Mouse (Mus musculus) limb, embryonic 12.5 days (tissue): ENCODE results near the gene Rap1a. TPM values are rescaled to one million over a fixed set of nuclear protein-coding genes. Genes with fewer than 3 reads are reported as not detected.
"Not testable (repeated sequence)": the region's sequence is repeated elsewhere in the genome, so short reads cannot be mapped to it uniquely, and the experiment has no call there.

ENCODE experiments used
- ATAC-seq: fragments of 200-750 bp; cut with Nextera tagmentation; 2 replicates; pipeline ENCODE4 v1.8.0; 2017; ENCODE audit warnings: low read depth, moderate TSS enrichment; ENCODE audit not compliant: insufficient number of reproducible peaks, insufficient read depth, low FRiP score, low TSS enrichment
- H3K27ac ChIP-seq: fragments of 300-500 bp; sonication (generic); 2 replicates; pipeline ENCODE4 v1.5.1; 2016; ENCODE audit warnings: mild to moderate bottlenecking, moderate library complexity
- H3K27me3 ChIP-seq: fragments of 300-500 bp; sonication (generic); 2 replicates; pipeline ENCODE4 v1.6.1; 2016; ENCODE audit warnings: mild to moderate bottlenecking, moderate library complexity
- H3K36me3 ChIP-seq: fragments of 300-500 bp; sonication (generic); 2 replicates; pipeline ENCODE4 v1.6.1; 2016; ENCODE audit warnings: mild to moderate bottlenecking, moderate library complexity
- H3K4me1 ChIP-seq: fragments of 300-500 bp; sonication (generic); replicated peaks from 2 replicates; pipeline ENCODE4 v1.6.1; 2016
- H3K4me2 ChIP-seq: fragments of 300-500 bp; sonication (generic); 2 replicates; pipeline ENCODE4 v1.6.1; 2016; ENCODE audit warnings: mild to moderate bottlenecking, moderate library complexity
- H3K4me3 ChIP-seq: fragments of 300-500 bp; sonication (generic); replicated peaks from 2 replicates; pipeline ENCODE4 v1.5.1; 2016; ENCODE audit warnings: mild to moderate bottlenecking
- H3K9ac ChIP-seq: fragments of 300-500 bp; sonication (generic); replicated peaks from 2 replicates; pipeline ENCODE4 v1.6.1; 2016; ENCODE audit warnings: mild to moderate bottlenecking, moderate library complexity
- H3K9me3 ChIP-seq: fragments of 300-500 bp; sonication (generic); 2 replicates; pipeline ENCODE4 v1.6.1; 2016; ENCODE audit warnings: mild to moderate bottlenecking, moderate library complexity
- WGBS: fragments of 180-500 bp; shearing (Covaris S2); methylation state at CpG from one replicate; pipeline ENCODE4 v1.1.7; 2016; 5-methylcytosine and 5-hydroxymethylcytosine counted together
- polyA plus RNA-seq: library from polyadenylated mRNA; unstranded; fragments of >200 nt; fragmentation: Nextera tagmentation; extraction: Ambion mirVana; gene quantifications from 2 replicates; pipeline ENCODE4 v1.2.1, GENCODE M21; 2016

Rap1a gene
- polyA plus RNA-seq, 1 experiment from 2014 or later = 76.8 TPM

DNA sequence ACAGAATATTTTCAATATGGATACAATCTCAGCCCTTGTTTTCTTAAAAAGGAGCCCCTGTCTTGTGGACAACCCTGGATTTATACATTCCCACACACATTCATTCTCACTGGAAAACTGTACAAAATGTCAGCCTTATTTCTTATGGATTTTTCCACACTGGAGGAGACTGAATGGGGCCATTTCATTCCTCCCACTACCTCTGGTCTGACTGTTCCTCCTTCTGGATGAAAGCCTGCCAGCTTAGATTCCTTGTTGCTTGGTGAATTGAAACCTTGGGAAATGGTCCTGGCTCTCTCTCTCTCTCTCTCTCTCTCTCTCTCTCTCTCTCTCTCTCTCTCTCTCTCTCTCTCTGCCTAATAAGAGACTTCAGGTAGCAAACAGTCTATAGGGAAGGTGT lies 88.3 kb downstream of the Rap1a start:
- no peak overlapping the region for H3K4me3 ChIP-seq
- no peak overlapping the region for H3K9ac ChIP-seq
- no peak for ATAC-seq
- no peaks in the 10 kb centered on the region for H3K36me3 ChIP-seq
- 0 out of 2 replicates have a peak, but pooled peaks cover 3% of the 10 kb centered on the region for H3K27me3 ChIP-seq
- H3K4me2 ChIP-seq = no peak overlapping the region
- H3K4me1 ChIP-seq = peaks cover 20% of the 10 kb centered on the region
- H3K9me3 ChIP-seq = no peaks in the 10 kb centered on the region
- H3K27ac ChIP-seq = no peak overlapping the region

DNA sequence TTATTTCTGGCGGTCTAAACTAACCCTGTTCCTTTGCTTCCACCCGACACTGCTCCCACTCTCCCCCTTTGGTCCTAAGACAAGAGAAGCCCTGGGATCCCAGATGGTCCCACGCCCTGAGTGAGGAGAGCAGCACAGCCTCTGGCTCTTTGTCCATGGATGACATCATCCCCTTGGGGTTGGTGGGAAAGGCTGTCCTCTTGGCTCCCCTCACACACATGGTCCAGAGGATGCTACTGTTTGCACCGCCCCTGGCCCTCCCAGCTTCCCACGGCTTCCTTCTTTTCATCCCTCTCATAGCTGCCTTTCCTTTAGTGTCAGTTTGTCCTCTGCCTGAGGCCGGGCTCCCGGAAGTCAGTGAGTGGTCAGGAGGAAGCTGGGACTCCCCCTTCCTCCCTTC lies 89.4 kb downstream of the Rap1a start:
- H3K36me3 ChIP-seq = no peaks in the 10 kb centered on the region
- H3K27me3 ChIP-seq = peaks cover 13% of the 10 kb centered on the region
- H3K9ac ChIP-seq = no peak overlapping the region
- no peak for ATAC-seq
- WGBS = 72% methylated on average over 7 of the region's 7 CpGs
- no peaks in the 10 kb centered on the region for H3K9me3 ChIP-seq
- H3K4me2 ChIP-seq = no peak overlapping the region
- no peak overlapping the region for H3K4me3 ChIP-seq
- peaks cover 16% of the 10 kb centered on the region for H3K4me1 ChIP-seq
- H3K27ac ChIP-seq = no peak overlapping the region

DNA sequence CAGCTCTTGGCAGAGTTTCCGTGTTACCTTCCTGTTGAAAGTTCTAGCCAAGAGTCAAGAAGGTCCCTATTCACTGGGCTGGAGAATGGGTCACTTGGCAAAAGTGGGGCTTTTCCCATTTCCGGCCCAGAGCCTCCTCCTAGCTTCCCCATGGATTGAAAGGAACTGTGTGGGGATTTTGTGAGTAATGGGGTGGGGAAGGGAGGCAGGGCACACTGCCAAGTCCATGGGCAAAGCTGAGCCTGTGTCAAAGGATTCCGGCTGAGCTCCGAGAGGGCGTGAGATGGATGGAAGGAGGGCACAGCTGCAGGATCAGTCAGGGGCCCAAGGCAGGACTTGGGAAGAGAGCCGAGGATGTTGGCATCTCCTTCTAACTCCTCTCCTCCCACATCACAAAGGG lies 90.9 kb downstream of the Rap1a start:
- WGBS = 77% methylated on average over 6 of the region's 6 CpGs
- H3K4me3 ChIP-seq = no peak overlapping the region
- ATAC-seq = no peak
- H3K27ac ChIP-seq = no peak overlapping the region
- no peak overlapping the region for H3K9ac ChIP-seq
- no peaks in the 10 kb centered on the region for H3K9me3 ChIP-seq
- peaks cover 28% of the 10 kb centered on the region for H3K27me3 ChIP-seq
- H3K36me3 ChIP-seq = no peaks in the 10 kb centered on the region
- H3K4me2 ChIP-seq = no peak overlapping the region
- H3K4me1 ChIP-seq = peaks cover 17% of the 10 kb centered on the region

DNA sequence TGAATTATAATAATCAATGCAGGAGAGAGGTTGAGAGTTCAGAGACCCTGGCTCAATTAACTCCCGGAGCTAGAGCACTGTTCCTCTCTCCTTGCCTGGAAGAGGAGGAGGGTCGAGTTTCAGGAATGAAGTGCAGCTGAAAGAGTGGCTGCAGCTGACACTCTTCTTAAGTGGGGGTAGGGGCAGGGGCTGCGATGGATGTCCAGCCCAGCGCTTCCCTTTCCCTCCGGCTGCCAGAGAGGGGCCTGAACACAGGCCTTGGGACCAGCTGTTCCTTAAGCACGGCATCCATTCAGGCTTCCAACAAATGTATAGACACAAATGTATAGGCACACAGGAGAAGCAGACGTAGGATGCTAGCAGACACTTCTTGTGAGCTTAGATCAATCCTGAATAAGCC lies 93.5 kb downstream of the Rap1a start:
- H3K27ac ChIP-seq = no peak overlapping the region
- WGBS = 14% methylated on average over 7 of the region's 7 CpGs
- H3K9me3 ChIP-seq = no peaks in the 10 kb centered on the region
- peaks cover 47% of the 10 kb centered on the region for H3K27me3 ChIP-seq
- H3K4me2 ChIP-seq = no peak overlapping the region
- no peaks in the 10 kb centered on the region for H3K36me3 ChIP-seq
- H3K4me1 ChIP-seq = peaks cover 16% of the 10 kb centered on the region
- H3K4me3 ChIP-seq = no peak overlapping the region
- no peak overlapping the region for H3K9ac ChIP-seq
- ATAC-seq = no peak

DNA sequence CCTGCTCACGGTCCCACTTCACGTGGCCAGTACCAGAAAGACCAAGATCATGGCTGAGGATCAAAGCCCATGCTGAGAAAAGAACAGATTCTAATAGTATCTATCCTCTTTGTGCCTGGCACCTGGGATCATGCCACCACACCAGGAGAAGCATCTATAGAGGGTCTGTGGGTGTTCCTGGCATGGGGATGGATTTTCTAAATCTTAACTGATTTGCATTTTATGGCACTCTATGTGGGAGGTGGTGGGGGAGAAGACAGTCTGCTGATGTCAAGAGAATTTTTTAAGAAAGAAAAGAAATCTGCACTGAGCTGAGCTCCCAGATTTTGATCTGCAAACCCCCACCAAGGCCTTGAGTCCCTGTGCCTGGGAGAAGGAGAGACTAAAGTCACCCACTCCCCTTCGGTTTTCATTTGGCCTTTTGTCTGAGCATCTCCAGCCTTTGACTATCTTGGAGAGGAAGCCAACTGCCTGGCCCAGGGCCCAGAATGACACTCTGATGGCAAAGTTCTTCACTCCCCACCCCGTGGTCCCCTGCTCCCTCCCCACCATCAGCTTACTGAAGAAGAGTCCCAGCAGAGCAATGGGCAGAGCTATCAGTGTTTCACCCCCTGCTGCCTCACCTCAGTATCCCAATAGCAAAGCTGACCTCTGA lies 94.6 kb downstream of the Rap1a start:
- H3K36me3 ChIP-seq = no peaks in the 10 kb centered on the region
- no peak overlapping the region for H3K27ac ChIP-seq
- no peaks in the 10 kb centered on the region for H3K9me3 ChIP-seq
- no peak for ATAC-seq
- peak overlapping the region; percentile 99 for H3K4me2 ChIP-seq
- peaks cover 51% of the 10 kb centered on the region for H3K27me3 ChIP-seq
- no peak overlapping the region for H3K4me3 ChIP-seq
- peaks cover 16% of the 10 kb centered on the region for H3K4me1 ChIP-seq
- no peak overlapping the region for H3K9ac ChIP-seq
- 36% methylated on average over 4 of the region's 4 CpGs for WGBS

DNA sequence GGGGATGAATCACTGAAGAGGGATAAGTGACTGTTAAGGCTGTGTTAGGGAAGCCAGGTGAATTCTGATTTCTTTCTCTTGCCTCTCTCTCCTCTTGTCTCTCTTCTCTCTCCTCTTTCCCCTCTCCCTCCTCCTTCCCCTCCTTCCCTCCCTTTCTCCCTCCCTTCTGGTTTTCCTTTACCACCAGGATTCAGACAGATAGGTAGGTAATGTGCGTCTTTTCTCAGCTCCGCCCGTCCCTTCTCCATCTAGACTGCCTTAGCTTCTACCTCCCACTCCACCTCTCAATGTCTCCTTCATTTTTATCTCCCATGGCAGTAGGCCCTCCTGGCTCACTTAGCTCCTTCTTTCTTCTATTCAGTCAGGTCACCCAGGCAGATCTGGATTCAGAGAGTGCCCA lies 95.6 kb downstream of the Rap1a start:
- peak overlapping the region; percentile 56 for H3K4me3 ChIP-seq
- peak overlapping the region; percentile 69; the same call in 1 of the 2 replicates for H3K9ac ChIP-seq
- no peaks in the 10 kb centered on the region for H3K36me3 ChIP-seq
- no peak for ATAC-seq
- H3K4me1 ChIP-seq = peaks cover 16% of the 10 kb centered on the region
- H3K27ac ChIP-seq = no peak overlapping the region
- peak overlapping the region; percentile 99 for H3K4me2 ChIP-seq
- H3K9me3 ChIP-seq = no peaks in the 10 kb centered on the region
- H3K27me3 ChIP-seq = peaks cover 55% of the 10 kb centered on the region
- 8% methylated on average over 3 of the region's 3 CpGs for WGBS

DNA sequence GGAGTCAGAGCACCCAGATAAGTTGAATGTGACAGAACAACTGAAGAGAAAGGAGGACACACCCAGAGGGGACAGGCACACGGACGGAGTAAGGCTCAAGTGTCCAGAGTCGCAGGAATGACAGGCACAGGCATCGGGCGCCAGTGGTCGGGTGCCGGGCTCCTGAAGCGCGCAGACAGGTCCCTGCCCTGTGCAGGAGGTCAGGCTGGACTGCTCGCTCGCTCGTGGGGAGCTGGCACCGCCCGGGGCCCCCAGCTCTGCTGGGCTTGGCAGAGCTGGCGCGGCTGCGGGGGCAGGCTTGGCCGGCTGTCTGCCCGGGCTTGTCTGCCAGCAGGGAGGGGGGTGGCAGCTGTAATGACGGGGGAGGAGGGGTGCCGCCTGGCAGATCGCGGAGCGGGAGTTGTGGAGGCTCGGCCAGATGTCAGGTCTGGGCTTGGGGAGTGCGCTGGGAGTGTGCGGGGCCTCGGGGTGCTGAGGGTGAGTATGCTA lies 96.0 kb downstream of the Rap1a start:
- Histone ChIP-seq H3K4me2 (peak overlapping the region; percentile 99), H3K9ac (peak overlapping the region; percentile 69), H3K4me1 (peaks cover 16% of the 10 kb centered on the region), H3K9me3 (no peaks in the 10 kb centered on the region), H3K27me3 (peaks cover 55% of the 10 kb centered on the region), H3K4me3 (peak overlapping the region; percentile 56), H3K27ac (no peak overlapping the region), H3K36me3 (no peaks in the 10 kb centered on the region)
- WGBS = under 1% methylated on average over 28 of the region's 28 CpGs
- peak; percentile 45; the same call in 1 of the 2 replicates for ATAC-seq

DNA sequence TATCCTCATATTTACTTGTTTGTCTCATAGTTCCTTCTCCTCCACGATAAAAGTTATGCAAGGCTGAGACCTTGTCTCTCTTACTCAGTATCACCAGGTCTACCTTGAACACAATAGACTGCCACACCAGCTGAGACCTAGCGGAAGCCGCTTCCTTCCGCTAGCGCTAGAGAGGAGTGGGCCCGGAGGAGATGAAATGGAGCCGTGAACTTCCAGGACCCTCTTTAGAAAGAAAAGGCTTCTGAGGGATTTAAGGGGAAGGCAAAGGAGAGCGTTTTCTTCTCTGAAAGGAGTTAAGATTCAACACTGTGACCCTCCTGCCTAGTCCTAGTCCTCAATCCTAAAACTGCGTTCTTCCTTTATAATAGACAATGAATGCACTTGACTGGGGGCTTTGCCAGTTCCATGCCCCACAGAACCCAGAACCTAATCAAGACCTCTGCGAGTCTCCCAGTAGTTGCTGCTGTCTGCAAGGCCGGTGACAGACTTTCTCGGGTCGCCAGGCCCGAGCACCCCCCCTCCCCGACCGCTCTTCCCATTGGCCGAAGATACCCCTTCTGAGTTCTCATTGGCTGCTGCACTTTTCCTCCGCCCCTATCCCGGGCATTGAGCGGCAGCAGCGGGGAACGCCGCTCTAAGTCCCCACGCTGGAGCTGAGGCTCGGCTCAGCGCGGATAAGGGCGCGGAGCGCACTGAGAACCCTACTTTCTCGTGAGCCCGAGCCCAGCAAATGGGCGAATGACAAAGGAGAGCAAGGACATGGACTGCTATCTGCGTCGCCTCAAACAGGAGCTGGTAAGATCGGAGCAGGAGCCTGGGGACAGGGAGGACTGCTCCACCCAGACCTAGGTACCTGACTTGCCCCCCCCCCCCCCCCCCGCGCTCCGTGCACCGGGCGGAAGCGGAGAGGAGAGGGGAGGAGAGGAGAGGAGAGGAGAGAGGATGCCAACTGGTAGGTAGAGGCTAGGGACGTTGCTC lies 96.8 kb downstream of the Rap1a start, which contains the start of gene Inka2:
TSS of gene Inka2 (plus strand) at position 569 of the 978 bp plus-strand sequence.
- Histone ChIP-seq H3K9me3 (no peaks in the 10 kb centered on the region), H3K4me2 (peak within 1 kb of the TSS; percentile 99), H3K27ac (0 out of 2 replicates have a peak within 1 kb of the TSS, but pooled peaks have one; percentile 23), H3K4me1 (peaks cover 16% of the 10 kb centered on the region), H3K27me3 (peaks cover 55% of the 10 kb centered on the region), H3K9ac (peak within 1 kb of the TSS; percentile 69), H3K4me3 (peak within 1 kb of the TSS; percentile 56), H3K36me3 (no peaks in the 10 kb centered on the region)
- peak; percentile 94 for ATAC-seq
- 3% methylated on average over 38 of the region's 43 CpGs for WGBS

DNA sequence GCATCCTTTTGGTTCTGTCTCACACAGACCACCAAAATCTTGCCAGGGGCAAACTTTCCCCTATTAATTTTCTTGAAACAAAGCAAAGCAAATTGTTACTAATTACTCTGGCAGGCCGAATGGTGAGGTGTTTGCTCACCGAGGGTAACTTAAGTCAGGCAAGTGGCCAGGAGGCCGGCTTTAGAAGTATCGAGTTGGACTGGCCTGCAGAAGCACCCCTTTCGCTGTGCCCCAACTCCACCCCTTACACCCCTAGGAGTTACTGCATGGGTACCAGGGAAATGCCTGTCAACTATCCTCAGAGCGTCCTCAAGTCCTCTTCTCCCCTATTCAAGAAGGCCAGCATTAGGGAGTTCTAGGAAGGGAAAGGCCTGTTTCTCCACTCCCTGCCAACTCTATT lies 97.6 kb downstream of the Rap1a start:
- no peak overlapping the region for H3K4me3 ChIP-seq
- no peaks in the 10 kb centered on the region for H3K9me3 ChIP-seq
- no peak for ATAC-seq
- H3K4me2 ChIP-seq = peak overlapping the region; percentile 99; the same call in 1 of the 2 replicates
- peaks cover 16% of the 10 kb centered on the region for H3K4me1 ChIP-seq
- no peak overlapping the region for H3K9ac ChIP-seq
- 31% methylated on average over 6 of the region's 6 CpGs for WGBS
- no peaks in the 10 kb centered on the region for H3K36me3 ChIP-seq
- peaks cover 55% of the 10 kb centered on the region for H3K27me3 ChIP-seq
- no peak overlapping the region for H3K27ac ChIP-seq

DNA sequence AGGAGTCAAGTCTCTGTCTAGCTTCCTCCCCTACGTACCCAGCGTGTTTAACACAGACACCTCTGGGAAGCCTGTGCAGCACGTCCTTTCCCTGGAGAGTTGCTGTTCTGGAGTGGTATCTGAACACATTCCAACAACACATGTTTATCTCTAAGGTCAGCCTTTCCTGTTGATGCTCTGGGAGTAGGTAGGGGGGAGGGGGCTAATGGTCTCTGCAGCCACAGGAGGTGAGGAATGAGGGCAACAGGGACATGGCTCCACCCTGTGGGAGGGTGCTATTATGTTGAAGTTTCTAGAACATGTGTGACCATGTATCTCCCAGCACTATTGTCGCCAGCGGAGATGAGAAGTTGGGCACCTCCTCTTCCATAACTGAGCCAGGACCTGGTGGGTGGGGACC lies 99.7 kb downstream of the Rap1a start:
- no peak for ATAC-seq
- Histone ChIP-seq H3K4me2 (no peak overlapping the region), H3K4me1 (peaks cover 16% of the 10 kb centered on the region), H3K36me3 (no peaks in the 10 kb centered on the region), H3K9me3 (no peaks in the 10 kb centered on the region), H3K27ac (no peak overlapping the region), H3K27me3 (peaks cover 54% of the 10 kb centered on the region), H3K9ac (no peak overlapping the region), H3K4me3 (no peak overlapping the region)
- WGBS = 53% methylated on average over 5 of the region's 5 CpGs

DNA sequence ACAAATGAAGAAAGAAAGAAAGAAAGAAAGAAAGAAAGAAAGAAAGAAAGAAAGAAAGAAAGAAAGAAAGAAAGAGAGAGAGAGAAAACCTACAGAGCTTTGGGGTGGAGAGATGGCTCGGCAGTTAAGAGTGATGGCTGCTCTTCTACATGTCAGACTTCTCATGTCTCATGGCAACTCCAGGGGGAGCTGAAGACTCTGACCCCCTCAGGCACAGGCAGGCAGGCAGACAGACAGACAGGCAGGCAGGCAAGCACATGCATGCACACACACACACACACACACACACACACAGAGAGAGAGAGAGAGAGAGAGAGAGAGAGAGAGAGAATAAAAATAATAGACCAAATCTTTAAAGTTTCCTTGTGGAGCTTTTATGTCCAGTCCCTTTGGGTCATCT lies 100.3 kb downstream of the Rap1a start:
- H3K4me2 ChIP-seq, H3K9me3 ChIP-seq, H3K36me3 ChIP-seq, H3K27ac ChIP-seq, H3K9ac ChIP-seq, H3K4me3 ChIP-seq, ATAC-seq: not testable (repeated sequence)
- Histone ChIP-seq H3K4me1 (peaks cover 16% of the 10 kb centered on the region), H3K27me3 (peaks cover 54% of the 10 kb centered on the region)
- 38% methylated on average over 1 of the region's 1 CpGs for WGBS
